Mouse (Mus musculus): ENCODE results near the gene Btn1a1. TPM values are rescaled to one million over a fixed set of nuclear protein-coding genes. Genes with fewer than 3 reads are reported as not detected.

The Btn1a1 gene
- total RNA-seq, 2 experiments from 2014 or later, result 0.10 TPM; not detected in 1

- DNase-seq (ENCODE audit: low spot score in 2 of 2), result no peak
These were observed 25.8 kb downstream of the Btn1a1 start for GRCm38 (mm10) chr13:23439901-23440300.

- peak; percentile 42 to 43 for DNase-seq (ENCODE audit: low spot score in 2 of 2)
These were observed 27.2 kb downstream of the Btn1a1 start for GRCm38 (mm10) chr13:23438521-23438920.

- peak; percentile 93 to 98 for DNase-seq (ENCODE audit: low spot score in 2 of 2)
These were observed 27.8 kb downstream of the Btn1a1 start for GRCm38 (mm10) chr13:23437908-23438307.

DNA sequence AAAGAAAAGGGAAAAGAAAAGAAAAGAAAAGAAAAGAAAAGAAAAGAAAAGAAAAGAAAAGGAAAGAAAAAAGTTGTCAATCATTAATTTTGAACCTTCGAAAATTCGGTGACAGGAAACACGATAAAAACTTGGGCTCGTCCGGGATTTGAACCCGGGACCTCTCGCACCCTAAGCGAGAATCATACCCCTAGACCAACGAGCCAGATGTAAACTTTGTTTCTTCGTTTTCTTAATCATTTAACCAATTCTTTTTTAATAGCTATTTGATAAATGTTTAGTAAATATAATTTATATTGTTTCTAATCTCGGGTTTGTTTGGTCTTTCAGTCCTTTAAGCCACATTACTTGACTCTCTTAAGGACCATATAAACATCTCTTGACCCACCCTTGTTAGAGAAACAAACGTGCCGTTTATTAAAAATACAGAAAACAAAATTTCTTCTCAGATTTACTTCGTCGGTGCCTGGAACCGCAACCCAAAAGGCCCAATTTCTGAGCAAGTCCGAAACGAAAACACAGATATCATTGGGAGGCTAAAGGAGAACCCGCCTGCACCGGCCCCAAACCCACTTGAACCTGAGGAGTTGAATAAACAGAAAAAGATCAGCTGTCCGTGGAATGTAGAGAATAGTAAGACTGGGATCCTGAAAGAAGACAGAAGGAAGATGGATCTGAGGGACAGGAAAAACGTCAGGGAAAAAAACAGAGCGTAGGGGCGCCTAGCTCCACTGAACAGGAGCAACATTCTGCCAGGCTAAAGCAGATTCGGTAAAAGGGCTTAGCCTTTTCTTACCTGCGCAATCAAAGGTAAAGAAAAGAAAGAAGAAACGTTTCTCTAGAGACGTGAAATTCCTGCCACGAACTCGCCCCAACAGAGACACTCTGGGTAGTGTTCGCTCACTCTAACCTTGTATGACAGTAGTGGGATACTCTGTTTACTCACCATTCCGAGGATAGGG is 28.6 kb downstream of the Btn1a1 start:
- DNase-seq (ENCODE audit: low spot score in 2 of 2), result peak; percentile 60 to 66

GRCm38 (mm10) chr13:23436231-23436661 is 29.5 kb downstream of the Btn1a1 start:
- DNase-seq (ENCODE audit: low spot score in 2 of 2), result peak; percentile 44 to 68

DNA sequence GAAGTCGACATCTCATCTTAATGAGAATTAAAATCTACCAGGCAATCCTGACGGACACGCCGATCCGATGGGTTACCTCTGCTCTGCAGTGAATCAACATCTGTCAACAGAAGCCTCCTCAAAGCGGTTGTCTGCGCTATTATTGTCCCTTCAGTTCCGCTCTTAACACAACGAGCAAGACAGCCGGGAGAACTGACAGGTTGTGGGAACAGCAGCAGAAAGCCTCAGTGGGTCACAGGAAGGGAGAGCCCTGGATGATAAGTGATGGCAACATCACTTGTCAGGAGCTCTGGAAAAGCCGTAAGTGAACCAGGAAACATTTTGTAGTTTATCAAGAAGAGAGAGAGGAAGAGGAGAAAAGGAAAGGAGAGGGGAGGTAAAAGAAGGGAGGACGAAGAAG is 30.0 kb downstream of the Btn1a1 start:
- no peak for DNase-seq (ENCODE audit: low spot score in 2 of 2)

- no peak for DNase-seq (ENCODE audit: low spot score in 2 of 2)
These were observed 30.5 kb downstream of the Btn1a1 start for GRCm38 (mm10) chr13:23435241-23435640.

- no peak for DNase-seq (ENCODE audit: low spot score in 2 of 2)
These were observed 31.3 kb downstream of the Btn1a1 start for GRCm38 (mm10) chr13:23434426-23434825.

DNA sequence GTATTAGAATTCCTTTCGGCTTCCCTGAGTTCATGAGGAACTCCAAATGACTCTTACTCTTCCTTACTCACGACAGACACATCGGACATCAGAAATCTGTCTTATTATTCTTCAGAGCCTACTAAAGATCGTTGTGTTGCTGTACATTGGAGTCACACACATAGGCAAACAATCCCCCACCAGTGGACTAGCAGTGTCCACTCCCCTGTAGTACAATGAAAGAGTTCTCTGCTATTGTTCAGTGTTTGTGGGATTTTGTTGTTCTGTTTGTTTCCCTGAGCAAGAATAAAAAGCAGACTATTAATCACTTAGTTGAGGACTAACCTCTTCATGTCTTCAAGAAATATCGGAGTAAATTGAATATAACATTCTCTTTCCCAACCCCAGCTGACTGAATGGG is 31.9 kb downstream of the Btn1a1 start:
- DNase-seq (ENCODE audit: low spot score in 2 of 2), result no peak

- DNase-seq (ENCODE audit: low spot score in 2 of 2), result no peak
These were observed 32.5 kb downstream of the Btn1a1 start for GRCm38 (mm10) chr13:23433206-23433605.

GRCm38 (mm10) chr13:23432562-23433201 is 33.0 kb downstream of the Btn1a1 start:
- DNase-seq (ENCODE audit: low spot score in 2 of 2), result peak; percentile 95 to 99

GRCm38 (mm10) chr13:23431351-23431771 is 34.3 kb downstream of the Btn1a1 start:
- DNase-seq (ENCODE audit: low spot score in 2 of 2), result peak; percentile 70 to 78

GRCm38 (mm10) chr13:23430734-23431133 is 35.0 kb downstream of the Btn1a1 start:
- DNase-seq (ENCODE audit: low spot score in 2 of 2), result peak; percentile 56 to 73

GRCm38 (mm10) chr13:23429771-23430380 is 35.8 kb downstream of the Btn1a1 start:
- no peak for DNase-seq (ENCODE audit: low spot score in 2 of 2)

GRCm38 (mm10) chr13:23428166-23428993 is 37.3 kb downstream of the Btn1a1 start:
- DNase-seq (ENCODE audit: low spot score in 2 of 2), result no peak

DNA sequence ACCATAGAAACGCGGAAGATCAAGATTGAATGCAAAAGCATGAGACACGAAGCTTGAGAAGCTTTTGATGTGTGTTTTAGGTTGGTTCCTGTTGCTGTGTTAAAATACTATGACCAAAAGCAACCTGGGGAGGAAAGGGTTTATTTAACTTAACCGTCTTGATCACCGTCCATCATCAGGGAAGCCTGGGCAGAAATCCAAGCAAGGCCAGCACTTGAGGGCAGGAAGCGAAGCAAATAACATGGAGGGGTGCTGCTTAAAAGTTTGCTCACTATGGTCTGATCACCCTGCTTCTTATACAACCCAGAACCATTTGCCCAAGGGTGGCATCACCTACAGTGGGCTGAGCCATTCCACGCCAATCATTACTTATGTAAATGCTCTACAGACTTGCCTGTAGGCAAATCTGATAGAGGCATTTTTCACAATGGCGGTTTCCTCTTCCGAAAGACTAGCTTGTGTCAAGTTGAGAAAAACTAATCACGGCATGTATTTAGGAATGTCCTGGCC is 38.2 kb downstream of the Btn1a1 start:
- DNase-seq (ENCODE audit: low spot score in 2 of 2), result no peak

- peak in 1 of 2 experiments; percentile 10 for DNase-seq (ENCODE audit: low spot score in 2 of 2)
These were observed 38.8 kb downstream of the Btn1a1 start for GRCm38 (mm10) chr13:23426922-23427321.

DNA sequence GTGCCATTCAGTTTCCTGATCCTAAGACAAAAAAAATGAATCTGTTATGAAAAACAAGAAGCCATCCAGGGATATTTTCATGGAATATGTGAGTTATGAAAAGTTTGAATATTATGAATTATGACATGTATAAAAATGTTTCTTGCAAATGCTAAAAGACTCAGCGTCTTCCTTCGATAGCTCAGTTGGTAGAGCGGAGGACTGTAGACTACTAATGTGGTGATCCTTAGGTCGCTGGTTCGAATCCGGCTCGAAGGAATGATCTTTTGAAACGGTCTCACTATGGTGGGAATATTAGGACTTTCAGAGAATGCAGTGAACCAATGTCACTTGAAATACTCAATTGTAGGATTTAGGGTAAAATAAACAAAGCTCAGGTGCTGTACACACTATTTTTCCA is 39.4 kb downstream of the Btn1a1 start:
- DNase-seq (ENCODE audit: low spot score in 2 of 2), result peak in 1 of 2 experiments; percentile 36

GRCm38 (mm10) chr13:23425505-23425904 is 40.2 kb downstream of the Btn1a1 start:
- DNase-seq (ENCODE audit: low spot score in 2 of 2), result peak; percentile 54 to 72

Measured in adrenal gland, adult 18-20 months (tissue).